Mouse (Mus musculus): ENCODE results near the gene Tmem14a. TPM values are rescaled to one million over a fixed set of nuclear protein-coding genes. Genes with fewer than 3 reads are reported as not detected.

Gene Tmem14a
- polyA plus RNA-seq, 1 experiment = 1.7 TPM

DNA sequence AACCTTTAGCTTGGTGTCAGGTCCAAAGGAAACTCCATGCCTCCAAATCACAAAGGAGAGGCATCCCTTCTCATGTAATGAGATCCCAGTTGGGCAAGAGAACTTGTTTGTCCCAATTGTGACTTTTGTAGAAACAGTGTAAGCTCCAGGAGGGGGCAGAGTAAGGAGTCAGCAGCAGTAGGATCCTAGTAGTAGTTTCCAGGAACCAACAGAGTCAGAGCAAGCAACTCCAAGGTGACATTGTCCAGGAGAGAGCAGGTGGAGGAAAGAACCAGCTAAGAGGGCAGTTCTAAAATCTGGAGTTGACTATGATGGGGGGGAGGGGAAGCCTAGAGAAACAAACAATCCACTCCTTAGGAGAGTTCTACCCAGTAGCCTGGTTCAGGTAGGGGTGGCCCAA, 29.5 kb downstream of the Tmem14a start:
- Histone ChIP-seq H3K4me3 (replicated peaks; ENCODE audit: control insufficient read depth, low read depth, low read length) (no peak overlapping the region), H3K4me1 (ENCODE audit: control insufficient read depth, insufficient read depth, low read length) (no peaks in the 10 kb centered on the region), H3K27ac (ENCODE audit: control insufficient read depth, insufficient read depth, low read depth, low read length, poor library complexity) (no peak overlapping the region)
- no peak for TF ChIP-seq POLR2A (IDR thresholded peaks at IDR 0.05; ENCODE audit: borderline replicate concordance, control insufficient read depth, low read depth, low read length)

DNA sequence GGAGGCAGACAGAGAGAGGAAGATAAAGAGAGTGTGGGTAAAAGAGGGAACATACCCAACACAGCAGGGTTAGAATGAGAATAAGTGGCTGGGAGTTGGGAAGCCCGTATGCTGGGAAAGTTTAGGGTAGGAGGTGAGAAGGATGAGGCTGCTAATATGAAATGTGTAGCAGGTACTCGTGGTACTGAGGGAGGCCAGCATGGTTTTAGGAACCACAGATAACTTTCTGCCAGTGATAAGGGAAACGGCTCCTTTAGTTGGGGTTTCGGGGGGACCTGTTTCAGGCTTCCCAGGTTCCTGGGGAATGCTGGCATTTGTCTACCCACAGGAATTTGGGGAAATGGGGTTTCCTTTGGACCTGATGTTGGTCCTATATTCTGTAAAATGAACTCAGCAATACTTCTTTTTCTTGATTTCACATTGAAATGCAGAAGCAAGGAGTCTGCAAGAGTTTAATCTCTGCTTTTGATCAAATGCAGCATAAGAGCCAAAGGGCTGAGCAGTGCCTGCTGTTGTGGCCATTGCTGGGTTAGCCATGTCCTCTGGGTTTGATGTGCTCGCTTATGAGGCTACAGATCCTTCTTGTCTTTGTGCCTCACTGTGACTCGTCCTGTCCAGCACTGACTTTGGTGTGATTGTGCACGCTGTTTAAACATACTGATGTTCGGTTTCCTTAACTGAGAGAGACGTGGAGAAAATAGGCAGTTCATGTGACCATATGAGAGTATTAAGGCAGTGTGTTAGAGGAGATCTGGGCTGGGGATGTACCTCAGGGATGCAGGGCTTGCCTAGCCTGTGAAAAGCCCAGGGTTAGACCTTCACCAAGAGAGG, 30.4 kb downstream of the Tmem14a start:
- Histone ChIP-seq H3K27ac (ENCODE audit: control insufficient read depth, insufficient read depth, low read depth, low read length, poor library complexity) (no peak overlapping the region), H3K4me3 (replicated peaks; ENCODE audit: control insufficient read depth, low read depth, low read length) (no peak overlapping the region), H3K4me1 (ENCODE audit: control insufficient read depth, insufficient read depth, low read length) (no peaks in the 10 kb centered on the region)
- 64% methylated on average over 9 of the region's 9 CpGs for WGBS
- no peak for TF ChIP-seq POLR2A (IDR thresholded peaks at IDR 0.05; ENCODE audit: borderline replicate concordance, control insufficient read depth, low read depth, low read length)
- no peak for TF ChIP-seq CTCF (IDR thresholded peaks at IDR 0.05; ENCODE audit: control insufficient read depth, insufficient read depth, low read length)

DNA sequence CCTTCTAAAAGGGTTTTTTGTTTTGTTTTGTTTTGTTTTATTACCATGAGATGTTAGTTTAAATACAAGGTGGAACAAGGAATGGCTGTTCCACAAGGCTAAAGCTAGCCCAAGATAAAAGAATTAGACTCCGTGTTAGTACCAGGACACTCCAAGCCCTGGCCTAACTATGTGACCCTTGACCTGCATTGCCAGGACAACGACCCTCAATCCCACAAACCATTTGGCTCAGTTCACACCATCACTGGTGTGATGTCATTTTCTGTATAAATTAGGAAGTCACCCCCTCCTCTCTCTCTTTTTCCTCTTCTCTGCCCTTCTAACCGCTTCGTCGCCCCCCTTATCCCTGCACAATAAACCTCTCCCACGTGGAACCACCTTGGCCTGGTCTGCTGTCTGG, 33.3 kb downstream of the Tmem14a start:
- H3K4me3 ChIP-seq (replicated peaks; ENCODE audit: control insufficient read depth, low read depth, low read length) = no peak overlapping the region
- WGBS = 83% methylated on average over 6 of the region's 6 CpGs
- H3K27ac ChIP-seq (ENCODE audit: control insufficient read depth, insufficient read depth, low read depth, low read length, poor library complexity) = no peak overlapping the region
- TF ChIP-seq CTCF (IDR thresholded peaks at IDR 0.05; ENCODE audit: control insufficient read depth, insufficient read depth, low read length) (no peak), POLR2A (IDR thresholded peaks at IDR 0.05; ENCODE audit: borderline replicate concordance, control insufficient read depth, low read depth, low read length) (no peak)
- no peaks in the 10 kb centered on the region for H3K4me1 ChIP-seq (ENCODE audit: control insufficient read depth, insufficient read depth, low read length)

DNA sequence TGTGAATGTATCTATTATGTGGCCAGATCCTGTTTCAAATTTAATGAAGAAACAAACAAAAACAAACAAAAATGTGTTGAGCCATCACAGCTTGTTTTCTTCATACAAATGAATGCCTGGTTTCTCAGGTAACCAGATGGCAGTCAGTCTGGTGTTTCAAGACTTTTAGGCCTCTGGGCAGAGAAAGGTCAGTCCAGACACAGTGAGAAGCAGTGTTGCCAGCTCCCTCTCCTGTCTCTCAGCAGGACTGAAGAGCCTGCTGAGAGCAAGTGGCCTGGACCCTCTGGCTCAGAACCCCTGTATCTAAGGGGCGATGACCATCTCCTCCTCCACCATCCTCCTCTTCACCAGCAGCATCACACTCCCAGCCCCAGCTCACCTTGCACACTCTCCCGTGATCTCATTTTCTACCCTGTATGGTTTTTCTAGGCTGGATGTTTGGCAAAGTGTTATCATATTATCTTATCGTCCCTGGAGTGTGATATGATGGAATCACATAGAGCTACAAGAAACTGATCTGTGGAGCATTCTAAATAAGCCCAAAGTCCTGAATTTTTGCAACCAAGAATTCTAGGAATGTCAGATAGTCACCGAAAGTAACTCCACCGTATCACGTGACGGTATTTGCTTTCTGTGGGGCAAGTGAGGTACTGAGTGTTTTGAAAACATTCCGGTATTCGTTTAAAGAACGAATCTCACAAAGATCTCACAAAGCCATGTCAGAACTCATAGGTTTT, 34.4 kb downstream of the Tmem14a start:
- Histone ChIP-seq H3K27ac (ENCODE audit: control insufficient read depth, insufficient read depth, low read depth, low read length, poor library complexity) (no peak overlapping the region), H3K4me1 (ENCODE audit: control insufficient read depth, insufficient read depth, low read length) (no peaks in the 10 kb centered on the region), H3K4me3 (replicated peaks; ENCODE audit: control insufficient read depth, low read depth, low read length) (no peak overlapping the region)
- TF ChIP-seq POLR2A (IDR thresholded peaks at IDR 0.05; ENCODE audit: borderline replicate concordance, control insufficient read depth, low read depth, low read length) = no peak
- no peak for TF ChIP-seq CTCF (IDR thresholded peaks at IDR 0.05; ENCODE audit: control insufficient read depth, insufficient read depth, low read length)
- 85% methylated on average over 10 of the region's 10 CpGs for WGBS

DNA sequence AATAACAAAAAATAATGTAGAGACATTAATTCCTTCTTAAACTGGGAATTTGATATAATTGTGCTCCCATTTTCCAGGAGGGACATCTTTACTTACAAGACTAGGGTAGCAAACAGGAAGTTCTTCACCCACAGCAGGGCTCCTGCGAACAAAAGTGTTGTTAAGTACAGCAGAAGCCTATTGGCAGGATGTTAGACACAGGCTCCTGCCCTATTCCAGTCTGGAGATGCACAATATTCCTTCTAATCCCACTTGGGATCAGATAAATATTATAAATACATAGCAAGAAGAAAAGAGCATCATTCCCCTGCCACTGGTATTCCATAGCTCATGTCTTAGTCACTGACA, 34.9 kb downstream of the Tmem14a start:
- Histone ChIP-seq H3K4me3 (replicated peaks; ENCODE audit: control insufficient read depth, low read depth, low read length) (no peak overlapping the region), H3K27ac (ENCODE audit: control insufficient read depth, insufficient read depth, low read depth, low read length, poor library complexity) (no peak overlapping the region), H3K4me1 (ENCODE audit: control insufficient read depth, insufficient read depth, low read length) (no peaks in the 10 kb centered on the region)
- 65% methylated on average over 1 of the region's 1 CpGs for WGBS
- TF ChIP-seq POLR2A (IDR thresholded peaks at IDR 0.05; ENCODE audit: borderline replicate concordance, control insufficient read depth, low read depth, low read length) (no peak), CTCF (IDR thresholded peaks at IDR 0.05; ENCODE audit: control insufficient read depth, insufficient read depth, low read length) (no peak)

DNA sequence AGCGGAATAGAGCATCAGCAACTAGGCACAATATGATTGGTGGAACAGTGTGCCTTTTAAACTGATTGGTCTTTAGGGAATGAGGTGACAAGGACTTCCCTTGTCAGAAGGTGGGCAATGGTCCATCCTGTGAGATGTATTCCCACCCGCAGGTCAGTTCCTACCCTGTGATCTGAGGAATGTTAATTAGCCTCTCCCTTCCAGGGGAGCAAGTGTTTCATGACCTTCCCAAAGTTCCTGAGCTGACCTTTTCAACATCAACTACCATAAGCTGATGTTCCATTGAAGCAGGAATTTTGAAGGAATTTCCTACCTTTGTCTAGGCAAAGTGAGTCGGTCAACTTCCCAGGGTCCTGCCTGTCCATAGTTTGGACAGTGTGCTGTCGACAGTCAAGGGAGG, 35.5 kb downstream of the Tmem14a start:
- Histone ChIP-seq H3K27ac (ENCODE audit: control insufficient read depth, insufficient read depth, low read depth, low read length, poor library complexity) (no peak overlapping the region), H3K4me1 (ENCODE audit: control insufficient read depth, insufficient read depth, low read length) (no peaks in the 10 kb centered on the region), H3K4me3 (replicated peaks; ENCODE audit: control insufficient read depth, low read depth, low read length) (no peak overlapping the region)
- 75% methylated on average over 4 of the region's 4 CpGs for WGBS
- TF ChIP-seq POLR2A (IDR thresholded peaks at IDR 0.05; ENCODE audit: borderline replicate concordance, control insufficient read depth, low read depth, low read length) = no peak

DNA sequence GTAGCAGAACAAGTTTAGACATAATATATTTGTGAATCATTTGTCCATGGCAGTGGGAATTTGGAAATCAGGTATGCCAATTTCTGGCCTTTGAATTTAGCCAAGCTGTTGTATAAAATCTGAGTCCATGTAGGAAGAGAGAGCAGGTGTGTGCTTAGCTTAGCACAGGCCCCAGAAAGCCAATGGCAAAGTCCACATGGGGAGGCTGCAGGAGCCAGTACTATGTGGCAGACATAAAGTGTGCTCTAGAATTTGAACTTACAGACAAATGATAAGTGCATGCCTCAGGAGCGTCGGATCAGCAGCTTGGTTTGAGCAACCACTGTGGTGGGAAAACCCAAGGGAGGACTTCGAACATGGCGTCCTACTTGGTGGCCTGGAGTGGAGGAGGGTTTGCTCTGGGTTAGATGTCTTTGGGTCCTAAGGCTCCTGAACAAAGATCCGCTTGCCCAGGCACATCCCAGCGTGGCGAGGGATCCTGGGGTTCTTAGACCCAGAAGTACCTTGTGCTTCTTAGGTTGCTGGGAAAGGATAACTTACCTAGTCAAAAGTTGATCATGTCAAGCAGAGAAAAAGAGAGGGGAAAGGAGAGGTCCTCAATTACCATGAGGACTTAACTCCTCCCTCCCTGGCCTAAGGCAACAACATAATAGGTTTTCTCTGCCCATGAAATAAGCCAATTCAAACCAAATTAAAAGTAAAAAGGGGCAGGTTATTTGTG, 37.4 kb downstream of the Tmem14a start:
- WGBS = 90% methylated on average over 7 of the region's 7 CpGs
- Histone ChIP-seq H3K4me1 (ENCODE audit: control insufficient read depth, insufficient read depth, low read length) (no peaks in the 10 kb centered on the region), H3K4me3 (replicated peaks; ENCODE audit: control insufficient read depth, low read depth, low read length) (no peak overlapping the region), H3K27ac (ENCODE audit: control insufficient read depth, insufficient read depth, low read depth, low read length, poor library complexity) (no peak overlapping the region)
- no peak for TF ChIP-seq POLR2A (IDR thresholded peaks at IDR 0.05; ENCODE audit: borderline replicate concordance, control insufficient read depth, low read depth, low read length)
- TF ChIP-seq CTCF (IDR thresholded peaks at IDR 0.05; ENCODE audit: control insufficient read depth, insufficient read depth, low read length) = no peak

DNA sequence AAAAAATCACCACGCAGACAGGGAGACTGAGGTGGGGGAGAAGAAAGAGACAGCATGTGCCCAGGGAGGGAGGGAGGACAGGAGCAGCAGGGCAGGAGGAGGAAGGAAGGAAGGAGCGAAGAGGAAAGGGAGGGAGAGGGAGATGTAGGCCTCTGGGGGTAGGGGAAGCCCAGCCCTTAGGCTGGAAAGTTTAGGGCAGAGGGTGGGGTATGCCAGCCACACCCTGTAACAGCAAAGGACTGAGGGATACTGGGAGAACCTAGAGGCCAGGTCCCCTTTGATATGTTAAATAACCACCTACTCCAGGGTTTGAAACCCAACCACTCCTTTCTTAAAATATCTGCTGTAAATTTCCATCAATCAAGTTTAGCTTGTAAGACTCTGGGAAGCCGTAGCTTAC, 38.0 kb downstream of the Tmem14a start:
- no peak for TF ChIP-seq POLR2A (IDR thresholded peaks at IDR 0.05; ENCODE audit: borderline replicate concordance, control insufficient read depth, low read depth, low read length)
- no peak for TF ChIP-seq CTCF (IDR thresholded peaks at IDR 0.05; ENCODE audit: control insufficient read depth, insufficient read depth, low read length)
- 70% methylated on average over 3 of the region's 3 CpGs for WGBS
- H3K4me3 ChIP-seq (replicated peaks; ENCODE audit: control insufficient read depth, low read depth, low read length) = no peak overlapping the region
- no peak overlapping the region for H3K27ac ChIP-seq (ENCODE audit: control insufficient read depth, insufficient read depth, low read depth, low read length, poor library complexity)
- no peaks in the 10 kb centered on the region for H3K4me1 ChIP-seq (ENCODE audit: control insufficient read depth, insufficient read depth, low read length)

All from bone marrow, adult 2 months (tissue).